Mouse (Mus musculus) left cerebral cortex, postnatal 25 days (tissue): ENCODE measurements around the gene Opcml. TPM values are rescaled to one million over a fixed set of nuclear protein-coding genes. Genes with fewer than 3 reads are reported as not detected.

Source experiments
- DNase-seq, 2 experiments: peaks; one replicate each; pipeline ENCODE4 v3.0.0; 2022; ENCODE audit warnings: low spot score in 2 of 2, mixed read lengths in 1 of 2
- intact Hi-C: fragments of 180-260 bp; cut with DNase I; formaldehyde crosslinking; loops from one replicate; pipeline ENCODE4 v1.15.1; 2025
- total RNA-seq, 2 experiments: library from RNA; stranded (reverse); gene quantifications; 2 replicates each; pipeline ENCODE4 v1.2.3; 2021

Gene Opcml
- total RNA-seq, 2 experiments from 2014 or later, result 272 to 283 TPM

DNA sequence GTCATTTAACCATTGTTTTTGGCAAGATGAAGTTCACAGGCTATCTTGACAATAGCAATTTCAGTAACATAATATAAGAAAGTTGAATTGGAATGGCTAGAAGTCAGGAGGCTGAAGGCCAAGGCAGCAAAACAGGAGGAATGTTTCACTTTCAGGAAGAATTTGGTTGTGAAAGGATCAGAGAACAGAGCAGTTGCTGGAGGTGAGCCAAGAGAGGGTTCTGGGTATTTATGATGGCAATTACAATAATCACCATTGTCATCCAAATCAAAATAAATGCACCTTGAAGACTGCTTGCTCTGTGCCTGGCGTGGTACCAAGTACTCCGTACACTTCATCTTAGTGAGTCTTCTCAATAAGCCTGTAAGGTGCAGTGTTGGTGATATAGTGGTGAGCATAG is 483.2 kb downstream of the Opcml start:
- no peak for DNase-seq
- intact Hi-C loops, result no loop called here

- intact Hi-C loops, result no loop called here
- no peak for DNase-seq
These were observed 488.0 kb downstream of the Opcml start for GRCm38 (mm10) chr9:28278555-28278954.

- intact Hi-C loops, result loop anchor here (5.0 kb wide), 2 partner anchors 106 to 121 kb away; no protein-coding TSS in a partner anchor
- DNase-seq, result peak in 1 of 2 experiments; percentile 43
These were observed 490.4 kb downstream of the Opcml start for GRCm38 (mm10) chr9:28281025-28281424.

- intact Hi-C loops, result loop anchor here (5.0 kb wide), 2 partner anchors 106 to 121 kb away; no protein-coding TSS in a partner anchor
These were observed 491.0 kb downstream of the Opcml start for GRCm38 (mm10) chr9:28281571-28281970.

DNA sequence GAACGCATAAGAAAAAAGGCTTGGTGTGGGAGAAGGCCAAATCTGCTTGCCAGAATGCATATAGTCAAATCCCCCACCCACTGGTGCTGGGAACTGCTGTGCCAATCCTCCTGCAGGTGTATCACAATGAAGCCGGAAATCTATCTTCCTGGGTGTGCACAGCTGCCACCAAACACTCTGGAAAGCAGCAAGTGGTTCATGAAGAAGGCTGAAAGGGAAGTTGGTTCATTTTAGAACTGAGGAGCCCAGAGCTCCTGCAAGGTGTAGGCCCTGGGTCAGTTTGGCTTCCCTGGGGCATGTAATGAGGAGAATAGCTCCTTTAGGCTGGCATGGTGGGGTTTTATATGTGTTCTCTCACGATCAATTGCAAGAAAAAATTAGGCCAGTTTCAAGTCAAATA is 494.4 kb downstream of the Opcml start:
- intact Hi-C loops, result no loop called here
- no peak for DNase-seq

More at GRCm38 (mm10) chr9:28281571-28281970, 491.0 kb downstream of the Opcml start:
- peak; percentile 23 to 64 for DNase-seq

- intact Hi-C loops, result no loop called here
- DNase-seq, result no peak
These were observed 495.8 kb downstream of the Opcml start for GRCm38 (mm10) chr9:28286384-28286783.

DNA sequence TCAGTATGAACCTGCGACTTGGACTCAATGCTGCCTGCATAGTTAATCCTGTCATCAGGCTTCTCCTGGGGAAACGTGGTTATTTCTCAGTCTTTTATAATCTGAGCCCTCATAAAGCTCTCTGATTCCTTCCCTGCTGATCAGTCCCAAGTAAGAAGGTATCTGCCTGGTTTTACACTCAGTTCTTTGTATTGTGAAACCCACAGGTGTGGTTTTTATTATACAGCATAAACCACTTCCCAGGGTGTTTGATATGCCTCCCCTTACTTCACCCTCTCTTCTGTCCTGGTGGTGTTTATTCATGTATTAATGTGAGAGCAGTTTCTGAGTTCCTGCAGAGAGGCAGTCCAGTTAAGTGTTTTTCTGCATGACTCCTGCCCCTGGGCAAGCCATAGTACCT is 496.9 kb downstream of the Opcml start:
- no peak for DNase-seq

GRCm38 (mm10) chr9:28289696-28290330 is 499.2 kb downstream of the Opcml start:
- intact Hi-C loops, result no loop called here
- DNase-seq, result peak; percentile 12 to 62

More for the DNA sequence above, 496.9 kb downstream of the Opcml start:
- intact Hi-C loops, result no loop called here

GRCm38 (mm10) chr9:28303659-28304058 is 513.1 kb downstream of the Opcml start:
- DNase-seq, result peak in 1 of 2 experiments; percentile 62
- intact Hi-C loops, result no loop called here

DNA sequence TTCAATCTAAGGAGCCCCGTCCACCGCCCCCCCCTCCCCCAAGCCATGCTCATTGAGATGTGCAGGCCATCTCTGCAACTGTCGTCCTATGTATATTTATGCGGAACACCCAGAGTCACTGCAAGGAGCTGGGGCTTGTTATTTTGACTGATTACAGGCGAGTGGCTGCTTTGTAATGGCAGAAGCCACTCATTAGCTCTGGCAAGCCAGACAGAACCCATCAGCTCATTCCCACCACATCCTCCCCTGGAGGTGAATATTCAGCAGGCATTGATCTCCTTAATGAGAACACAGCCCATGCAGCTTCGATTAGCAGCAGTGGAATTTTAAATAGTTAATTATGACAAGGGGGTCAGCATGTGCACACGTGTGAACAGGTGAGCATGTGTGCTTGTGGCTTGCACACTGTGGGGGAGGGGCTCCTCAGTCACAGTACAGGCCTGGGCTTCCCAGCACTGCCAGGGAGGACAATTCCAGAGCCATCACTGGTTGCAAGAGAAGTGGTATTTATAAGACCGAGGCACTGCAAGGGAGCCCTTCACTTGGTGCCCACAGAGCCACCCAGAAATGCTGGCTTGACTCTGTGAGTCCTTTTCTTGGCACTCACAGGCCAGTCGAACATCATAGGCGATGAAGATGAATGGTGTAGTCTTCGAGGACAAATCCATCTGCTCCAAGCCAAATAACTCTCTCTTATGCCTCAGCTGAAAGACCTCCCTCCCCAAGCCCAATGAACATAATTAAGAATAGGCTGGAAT is 516.0 kb downstream of the Opcml start:
- intact Hi-C loops, result no loop called here
- DNase-seq, result no peak

DNA sequence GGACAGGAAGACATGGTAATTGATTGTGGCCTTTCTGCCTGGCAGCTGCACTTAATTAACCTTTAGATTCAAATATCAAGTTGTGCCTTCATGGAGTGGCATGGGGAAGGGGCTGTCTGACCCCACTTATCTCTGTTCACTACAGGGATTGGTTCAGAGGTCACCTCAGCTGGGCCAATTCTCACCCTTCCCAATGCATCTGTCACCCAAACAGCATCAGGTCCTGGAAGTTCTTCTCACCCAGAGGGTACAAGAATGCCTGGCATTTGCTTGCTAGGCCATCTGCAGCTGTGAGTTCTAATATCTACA is 516.5 kb downstream of the Opcml start:
- intact Hi-C loops, result no loop called here
- DNase-seq, result no peak

GRCm38 (mm10) chr9:28307481-28308050 is 517.0 kb downstream of the Opcml start:
- no peak for DNase-seq
- intact Hi-C loops, result no loop called here

DNA sequence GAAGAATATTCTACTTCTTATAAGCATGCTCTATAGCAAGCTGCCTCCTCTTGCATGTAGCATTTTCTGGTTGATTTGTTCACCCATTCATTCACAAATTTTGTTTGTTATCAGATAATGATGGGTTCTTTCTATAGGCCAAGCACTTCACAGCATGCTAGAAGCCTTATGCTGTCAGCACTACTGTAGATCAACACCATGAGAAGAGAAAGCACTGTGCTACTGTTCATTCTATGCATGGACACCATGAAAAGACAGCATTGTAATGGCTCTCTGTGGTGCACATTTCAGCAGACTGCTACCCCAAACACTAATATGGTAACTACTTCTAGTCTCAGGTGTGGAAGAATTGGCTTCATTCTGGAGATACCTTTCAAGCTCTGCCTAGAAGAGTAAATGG is 527.3 kb downstream of the Opcml start:
- intact Hi-C loops, result no loop called here
- DNase-seq, result no peak

DNA sequence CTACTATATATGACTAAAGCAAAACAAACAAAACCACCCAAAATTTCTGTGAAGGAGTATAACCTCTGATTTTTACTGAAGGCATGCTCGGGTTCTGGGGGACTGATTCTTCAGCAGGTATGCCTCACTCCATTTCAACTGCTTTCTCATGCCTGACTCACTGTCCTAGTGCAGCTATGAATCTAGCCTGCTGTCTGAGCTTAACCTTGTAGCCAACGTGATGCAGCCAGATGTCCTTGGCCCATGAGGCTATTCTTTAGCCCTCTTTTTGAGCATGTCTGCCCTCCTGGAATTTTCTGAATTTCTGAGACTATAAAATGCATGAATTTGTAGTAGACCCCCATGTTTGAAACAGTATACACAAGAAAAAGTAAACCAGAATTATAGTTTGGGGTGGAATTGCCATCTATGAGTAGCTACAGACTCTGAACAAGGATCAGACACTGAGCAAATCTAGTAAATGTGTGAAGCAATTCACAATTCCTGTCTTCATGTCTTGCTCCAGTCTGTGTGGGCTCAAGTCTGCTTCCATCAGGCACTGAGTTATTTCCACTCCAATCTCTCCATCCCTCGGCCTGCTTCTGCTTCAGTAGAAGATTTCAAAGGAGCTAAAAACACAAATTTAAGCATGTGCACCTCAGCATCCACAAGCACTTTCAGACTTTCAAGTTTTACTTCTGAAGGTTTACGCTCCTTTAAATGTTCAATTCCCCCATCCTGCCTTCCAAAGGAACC is 528.6 kb downstream of the Opcml start:
- intact Hi-C loops, result no loop called here
- peak in 1 of 2 experiments; percentile 48 for DNase-seq

DNA sequence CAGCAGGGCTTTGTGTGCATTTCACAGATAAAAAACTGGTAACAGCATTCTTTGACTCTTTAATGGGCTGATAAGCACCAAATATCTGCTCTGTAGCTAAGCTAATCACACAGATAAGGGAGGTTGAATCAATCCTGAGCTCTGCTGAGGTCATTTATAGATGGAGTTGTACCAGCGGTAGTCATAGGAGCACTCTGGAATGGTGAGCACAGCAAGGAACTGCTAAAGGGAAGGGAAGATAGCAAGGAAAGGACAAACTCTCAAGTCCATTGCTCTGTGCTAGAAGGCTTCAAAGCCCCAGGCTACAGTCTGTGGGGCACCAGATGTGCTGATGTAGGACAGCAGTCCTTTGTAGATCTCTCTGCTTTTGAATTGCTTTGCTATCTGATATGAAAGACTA is 529.2 kb downstream of the Opcml start:
- no peak for DNase-seq
- intact Hi-C loops, result no loop called here

- DNase-seq, result peak; percentile 31 to 55
- intact Hi-C loops, result loop anchor here (2.0 kb wide), 1 partner anchor 67 kb away; no protein-coding TSS in a partner anchor
These were observed 537.4 kb downstream of the Opcml start for GRCm38 (mm10) chr9:28327985-28328384.

DNA sequence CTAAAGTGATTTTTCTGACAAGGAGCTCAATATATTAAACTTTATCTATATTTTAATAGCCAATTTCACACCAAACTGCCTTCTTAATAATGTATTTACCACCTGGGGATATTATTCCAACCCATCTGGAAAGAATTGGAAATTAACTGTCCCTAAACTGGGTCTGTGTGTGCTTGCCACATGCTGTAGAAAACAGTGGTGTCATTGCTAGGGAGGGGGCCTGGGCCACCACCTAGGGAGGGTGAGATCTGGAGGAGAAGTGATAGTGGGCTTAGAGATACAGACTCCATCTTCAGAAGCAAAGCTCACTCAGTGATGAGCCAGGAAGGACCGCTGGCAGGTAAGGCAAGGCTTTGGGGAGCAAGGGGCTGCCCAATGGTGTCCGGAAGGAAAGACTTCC is 537.9 kb downstream of the Opcml start:
- DNase-seq, result no peak
- intact Hi-C loops, result loop anchor here (2.0 kb wide), 1 partner anchor 68 kb away; no protein-coding TSS in a partner anchor

DNA sequence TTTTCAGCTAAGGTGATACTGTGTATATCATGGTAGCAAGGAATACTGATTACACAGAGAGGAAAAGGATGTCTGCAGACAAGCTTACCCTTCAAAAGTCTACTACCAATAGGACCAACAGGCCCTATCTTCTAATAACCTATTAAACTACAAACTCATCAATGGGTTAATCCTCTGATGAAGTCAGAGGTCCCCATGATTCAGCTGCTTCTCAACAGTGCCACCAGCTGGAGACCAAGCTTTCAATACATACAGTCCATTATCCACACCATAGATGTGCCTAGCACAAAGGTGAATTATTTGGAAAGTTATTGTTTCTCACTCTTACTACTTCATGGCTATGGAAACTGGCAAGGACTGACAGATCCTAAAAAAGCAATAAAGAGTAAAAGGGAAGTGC is 538.9 kb downstream of the Opcml start:
- DNase-seq, result no peak
- intact Hi-C loops, result loop anchor here (2.0 kb wide), 1 partner anchor 69 kb away; no protein-coding TSS in a partner anchor

DNA sequence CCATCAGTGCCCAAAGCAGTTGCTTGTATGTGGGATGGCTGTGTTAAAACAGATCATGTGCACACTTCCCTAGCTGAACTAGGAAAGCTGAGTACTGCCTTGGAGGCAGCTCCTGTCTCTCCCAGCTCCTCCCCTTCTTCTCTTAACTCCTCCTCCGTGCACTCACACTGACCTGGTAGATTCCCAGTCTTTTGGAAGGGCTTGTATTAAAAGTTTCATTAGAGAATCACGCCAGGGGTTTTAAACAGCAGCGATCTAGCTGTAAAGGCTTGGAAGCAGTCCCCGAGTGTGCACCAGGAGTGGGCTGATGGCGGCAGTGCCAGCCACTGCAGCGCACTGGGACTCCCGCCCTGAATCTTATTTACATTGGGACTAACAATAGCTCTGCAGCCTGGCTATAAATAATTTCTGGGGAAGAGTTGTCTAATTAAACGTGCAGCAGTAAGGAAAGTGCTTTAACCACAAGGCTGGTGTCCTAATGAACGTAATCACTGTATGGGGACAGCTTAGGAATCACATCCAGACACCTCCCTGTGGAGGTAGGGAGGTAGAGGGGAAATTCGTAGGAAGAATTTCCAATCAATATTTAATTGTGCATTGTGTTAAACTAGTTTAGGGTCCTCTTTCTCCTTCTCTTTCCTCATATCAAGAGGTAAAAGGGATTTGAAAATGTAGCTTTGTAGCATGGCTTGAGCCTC is 546.1 kb downstream of the Opcml start:
- intact Hi-C loops, result loop anchor here (1.0 kb wide), 1 partner anchor 50 kb away; no protein-coding TSS in a partner anchor
- DNase-seq, result peak; percentile 64 to 89
